Mouse (Mus musculus) embryo, embryonic 11.5 days (tissue): ENCODE measurements at regions not wholly inside any gene's neighbourhood (a gene's known extent, or its start where the extent isn't known, plus 50 kb on each side); places are given as distances from the start of the nearest gene placed in this dataset.

Experiments
- DNase-seq: peaks from one replicate; pipeline ENCODE4 v3.0.0-alpha.2; 2012; ENCODE audit warnings: low read depth, low spot score

DNA sequence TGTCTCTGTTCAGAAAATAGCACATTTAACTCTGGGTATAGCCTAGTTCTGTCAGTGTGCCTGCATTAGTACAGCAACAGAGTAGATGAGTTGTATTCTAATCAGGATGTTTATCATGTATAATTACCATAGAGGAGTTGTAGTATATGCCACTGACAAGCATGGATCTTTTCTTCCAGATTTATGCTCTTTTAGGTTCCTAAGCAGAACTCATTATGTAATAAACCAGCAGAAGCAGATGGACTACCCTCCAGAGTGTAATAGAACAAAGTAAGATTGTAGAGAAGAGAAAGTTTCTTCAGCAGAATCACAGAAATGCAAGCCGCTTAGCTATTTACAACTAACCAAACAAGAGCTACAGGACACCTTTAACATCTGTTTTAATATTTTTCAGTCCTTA is 517.2 kb upstream of the Epha5 start:
- no peak for DNase-seq

DNA sequence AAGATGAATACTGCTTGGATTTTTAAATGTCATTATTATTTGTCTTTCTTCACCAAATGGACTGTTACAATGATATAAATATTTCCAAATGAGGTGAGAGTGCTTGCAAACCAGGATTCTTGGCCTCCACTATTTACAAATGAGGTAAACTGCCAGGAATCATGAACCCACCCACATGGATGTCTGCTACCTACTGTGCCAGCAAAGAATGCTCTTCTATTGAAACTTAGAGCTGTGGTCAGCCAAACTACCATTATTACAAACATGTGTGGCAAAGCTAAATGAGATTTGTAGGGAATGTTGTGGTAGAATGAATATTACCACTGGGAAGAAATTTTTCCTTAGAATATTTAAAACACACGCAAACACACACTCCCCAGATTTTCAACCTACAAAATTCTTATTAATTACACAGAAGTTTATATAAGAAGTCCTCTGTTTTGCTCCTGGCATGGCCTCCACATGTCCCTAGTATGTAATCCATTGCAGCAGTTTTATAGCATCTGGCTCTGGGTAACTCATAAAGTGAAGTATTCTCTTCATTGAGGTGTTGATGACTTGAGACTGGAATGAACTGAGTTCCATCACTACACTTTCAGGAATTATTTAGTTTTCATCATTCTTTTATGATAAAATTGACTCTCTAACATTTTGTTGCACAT is 500.6 kb upstream of the Epha5 start:
- DNase-seq = no peak

DNA sequence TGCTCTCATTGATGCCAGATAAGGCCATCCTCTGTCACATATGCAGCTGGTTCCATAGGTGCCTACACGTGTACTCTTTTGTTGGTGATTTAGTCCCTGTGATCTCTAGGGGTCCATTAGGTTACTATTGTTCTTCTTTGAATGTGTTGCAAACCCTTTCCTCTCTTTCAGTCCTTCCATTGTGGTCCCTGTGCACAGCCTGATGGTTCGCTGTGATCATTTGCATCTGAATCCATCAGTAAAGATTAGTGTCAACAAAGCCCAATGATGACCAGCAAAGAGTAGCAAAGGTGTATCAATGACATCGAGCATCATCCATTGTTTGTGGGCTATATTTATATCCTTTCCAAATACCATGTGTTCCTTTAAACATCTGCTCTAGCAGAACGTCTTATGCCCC is 484.5 kb upstream of the Epha5 start:
- no peak for DNase-seq

DNA sequence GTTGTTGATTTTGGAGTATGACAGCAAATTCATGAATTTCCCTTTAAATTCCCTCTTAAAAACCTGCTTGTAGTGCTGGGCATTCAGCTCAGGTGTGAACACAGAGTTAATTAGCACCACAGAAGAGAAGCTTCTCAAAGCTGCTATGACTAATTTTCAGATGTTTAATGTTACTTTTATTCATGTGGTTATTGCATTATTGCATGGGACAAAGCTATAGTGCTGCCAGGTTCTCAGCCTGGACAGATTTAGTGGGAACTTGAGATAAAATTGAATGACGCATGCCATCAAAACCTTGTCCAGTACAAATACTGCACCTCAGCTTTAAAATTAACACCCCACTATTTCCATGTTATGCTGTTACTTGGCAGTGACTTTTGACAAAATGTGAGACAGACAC is 480.4 kb upstream of the Epha5 start:
- DNase-seq = no peak

DNA sequence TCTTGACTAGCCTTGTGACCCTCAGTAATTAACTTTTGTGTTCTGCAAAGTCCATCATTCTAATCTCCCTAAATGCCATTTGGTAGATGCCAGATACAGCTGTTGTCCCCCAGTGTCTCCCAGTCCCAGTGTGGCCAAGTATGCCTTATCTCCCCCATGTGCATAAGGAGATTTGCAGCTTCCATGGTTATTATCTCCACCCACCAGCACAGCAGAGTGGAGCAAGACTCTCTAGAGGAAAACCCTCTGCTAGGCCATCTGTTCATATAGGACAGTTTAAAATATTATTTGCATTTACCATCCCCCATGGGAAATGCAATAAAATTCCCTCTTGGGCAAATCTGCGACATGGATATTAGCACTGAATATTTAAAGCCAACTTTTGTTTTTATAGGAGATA is 436.4 kb upstream of the Epha5 start:
- DNase-seq = no peak

DNA sequence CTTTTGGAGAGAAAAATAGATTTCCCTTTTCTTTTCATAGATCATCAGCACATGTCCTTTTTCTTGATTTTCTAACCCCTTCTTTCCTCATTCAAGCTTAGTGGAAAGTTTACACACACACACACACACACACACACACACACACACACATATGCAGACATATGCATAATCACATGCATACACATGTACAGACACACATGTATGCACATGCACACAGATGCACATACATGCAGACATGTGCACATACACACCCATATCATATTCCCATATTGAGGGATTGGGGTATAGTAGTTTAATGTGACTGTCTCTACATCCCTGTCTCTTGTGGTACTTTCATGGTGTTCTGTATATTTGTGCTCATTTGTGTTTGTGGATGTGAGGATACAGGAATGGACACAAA is 432.0 kb upstream of the Epha5 start:
- no peak for DNase-seq

DNA sequence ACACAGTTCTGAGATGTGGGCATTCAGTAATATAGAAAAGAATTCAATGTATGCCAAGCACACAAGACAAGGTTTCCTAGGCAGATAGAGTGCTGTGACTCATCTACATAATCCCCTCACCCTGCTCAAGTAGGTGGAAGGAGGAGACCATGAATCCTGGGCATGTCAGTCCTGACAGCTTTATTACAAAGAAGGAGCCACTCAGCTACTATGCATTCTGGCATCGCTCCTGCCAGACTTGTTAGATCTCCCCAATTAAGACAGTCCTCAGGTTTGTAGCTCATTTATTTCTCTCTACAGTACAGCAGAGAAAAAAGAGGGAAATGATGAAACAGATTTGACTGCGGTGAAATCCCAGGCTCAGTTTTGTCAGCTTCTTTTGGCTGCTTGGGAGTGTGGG is 431.6 kb upstream of the Epha5 start:
- DNase-seq = no peak

DNA sequence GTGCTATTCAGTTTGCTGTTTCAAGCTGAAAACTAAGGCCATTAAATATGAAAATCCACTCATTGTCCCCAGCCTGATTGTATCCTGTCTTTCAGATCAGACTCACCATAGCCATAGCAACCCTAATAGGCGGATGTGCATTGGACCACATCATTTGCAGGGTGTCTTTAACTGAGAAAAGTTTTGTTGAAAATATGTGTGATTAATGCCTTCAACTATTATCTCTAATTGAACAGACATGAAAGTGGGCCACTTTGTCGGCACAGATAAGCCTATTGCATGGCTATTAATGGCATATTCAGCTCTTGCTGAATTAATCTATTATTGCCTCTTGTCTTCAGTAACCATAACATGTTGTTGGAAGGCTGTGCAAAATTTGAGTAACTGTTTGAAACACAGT is 394.3 kb upstream of the Epha5 start:
- DNase-seq = peak; percentile 11

DNA sequence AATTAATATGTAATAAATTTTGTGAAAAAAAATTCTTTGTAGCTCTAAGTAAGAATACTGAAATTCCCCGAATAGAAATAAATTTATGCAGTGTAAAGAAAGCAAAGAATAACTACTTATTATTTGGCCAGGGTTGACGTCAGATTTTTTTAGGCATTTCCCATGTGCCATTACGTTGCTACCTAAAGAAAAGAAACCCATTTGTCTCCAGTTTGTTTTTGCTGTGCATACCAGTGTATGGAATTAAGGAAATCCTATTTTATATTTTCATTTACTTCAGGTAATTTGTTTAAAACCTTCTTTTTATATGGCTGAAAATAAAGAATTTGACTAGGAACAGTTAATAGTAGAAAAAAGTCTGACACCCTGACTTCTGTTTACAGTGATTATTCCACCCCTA is 393.7 kb upstream of the Epha5 start:
- no peak for DNase-seq

DNA sequence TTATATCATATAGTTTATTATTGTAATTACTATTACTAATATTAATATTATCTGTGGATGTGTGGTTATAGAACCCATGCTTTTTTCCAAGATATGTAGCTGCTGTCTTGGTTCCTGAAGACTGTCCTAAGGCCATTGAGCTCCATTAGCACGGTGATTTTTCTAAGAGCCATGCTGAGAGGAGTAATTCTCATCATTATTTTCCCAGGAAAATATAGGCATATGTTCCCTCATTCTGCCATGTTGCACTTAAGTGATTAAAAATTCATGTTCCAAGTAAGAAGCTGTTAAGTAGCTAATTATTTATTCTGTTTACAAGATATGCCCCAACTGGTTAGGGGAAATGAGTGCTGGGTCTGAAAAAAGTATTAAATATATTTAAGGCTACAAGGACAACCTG is 345.4 kb upstream of the Epha5 start:
- DNase-seq = no peak

DNA sequence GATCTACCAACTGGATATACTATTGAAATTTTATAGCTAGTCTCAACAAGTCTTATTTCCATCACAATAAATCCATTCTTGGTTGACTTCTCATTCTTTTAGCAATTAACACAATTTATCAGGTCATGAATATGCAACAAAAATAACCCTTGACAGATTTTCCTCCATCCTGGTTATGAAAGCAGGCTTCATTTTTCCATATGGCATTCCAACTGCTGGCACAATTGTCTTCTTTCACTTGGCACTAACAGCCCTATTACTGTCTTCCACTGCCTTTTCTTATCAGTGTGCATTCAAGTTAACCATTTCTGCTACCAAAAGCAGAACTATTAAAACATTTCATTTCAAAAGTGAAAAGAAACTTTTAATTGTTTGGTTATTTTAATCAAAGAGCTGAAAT is 334.9 kb upstream of the Epha5 start:
- no peak for DNase-seq

DNA sequence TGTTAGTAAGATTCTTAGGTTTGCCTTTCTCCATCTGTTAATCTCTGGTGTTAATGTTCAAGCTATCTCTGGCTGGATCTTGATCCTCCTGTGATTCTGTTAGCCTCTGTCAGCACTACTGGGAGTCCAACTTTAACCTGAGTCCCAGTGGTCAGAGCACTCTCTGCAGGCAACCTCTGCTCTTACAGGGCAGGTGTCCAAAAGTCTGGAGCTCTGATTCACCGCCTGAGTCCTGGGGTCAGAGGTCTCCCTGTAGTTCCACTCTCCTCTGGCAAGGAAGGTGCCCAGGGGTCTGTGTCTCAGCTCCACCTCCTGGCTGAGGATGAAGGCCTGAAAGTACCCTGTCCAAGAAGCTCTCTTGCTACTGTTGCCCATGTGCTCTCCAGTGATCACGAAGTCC is 288.3 kb upstream of the Epha5 start:
- DNase-seq = no peak

DNA sequence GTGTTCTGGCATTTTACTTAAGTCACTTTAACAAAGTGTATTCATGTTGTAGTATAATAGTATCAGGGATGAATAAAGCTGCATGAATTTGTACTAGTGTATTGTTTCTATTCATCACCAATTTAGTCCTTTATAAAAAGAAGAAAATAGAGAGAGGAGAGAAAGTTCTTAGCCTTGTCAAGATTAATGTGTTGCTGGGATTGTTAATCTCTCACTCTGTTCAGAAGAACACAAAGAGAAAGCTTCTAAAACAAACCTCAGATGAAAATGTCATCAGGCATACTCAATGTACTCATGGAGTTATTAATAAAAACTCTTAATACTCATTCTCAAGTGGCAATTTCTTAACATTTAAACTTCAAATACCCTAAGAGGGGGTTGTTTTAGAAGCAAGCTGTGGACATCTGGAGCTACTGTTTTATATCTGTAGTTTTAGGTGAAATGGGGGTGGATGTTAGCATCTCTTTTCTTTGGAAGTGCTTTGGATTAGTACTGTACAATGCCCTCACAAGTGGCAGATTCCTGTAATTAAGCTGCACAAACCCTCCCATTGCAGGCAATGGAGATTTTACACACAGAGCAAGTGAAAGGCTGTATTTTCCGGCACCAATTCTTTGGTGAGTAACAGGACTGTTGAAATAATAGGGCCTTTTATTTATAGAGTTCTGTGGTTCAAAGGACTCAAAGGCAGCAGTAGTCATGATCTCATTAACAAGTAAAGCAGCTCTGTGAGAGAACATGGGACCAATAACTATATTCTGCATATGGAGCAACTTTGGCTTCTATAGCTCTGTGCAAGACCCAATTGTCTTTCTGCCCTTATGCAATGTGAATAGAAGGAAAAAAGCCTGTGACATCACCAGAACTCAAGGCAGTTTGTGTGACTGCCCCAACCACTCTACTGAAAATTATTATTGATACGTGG is 273.4 kb upstream of the Epha5 start:
- no peak for DNase-seq

DNA sequence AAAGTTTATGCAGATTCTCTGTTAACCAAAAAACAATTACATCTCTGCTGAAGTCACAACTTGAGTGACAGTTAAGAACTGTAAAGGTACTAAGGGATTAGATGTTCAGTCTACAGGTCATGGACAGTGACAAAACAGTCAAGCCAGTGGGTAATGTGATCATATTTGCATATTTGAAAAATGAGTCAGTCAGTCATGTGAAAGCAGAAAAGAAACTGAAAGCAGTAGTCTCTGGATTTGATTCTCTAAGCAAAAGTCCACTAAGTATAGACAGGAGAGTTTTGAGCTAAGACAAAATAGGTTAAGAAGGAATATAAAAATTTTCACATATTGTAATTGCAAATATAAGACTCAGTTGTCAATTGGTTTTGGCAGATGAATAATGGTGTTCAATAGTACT is 270.4 kb upstream of the Epha5 start:
- no peak for DNase-seq

DNA sequence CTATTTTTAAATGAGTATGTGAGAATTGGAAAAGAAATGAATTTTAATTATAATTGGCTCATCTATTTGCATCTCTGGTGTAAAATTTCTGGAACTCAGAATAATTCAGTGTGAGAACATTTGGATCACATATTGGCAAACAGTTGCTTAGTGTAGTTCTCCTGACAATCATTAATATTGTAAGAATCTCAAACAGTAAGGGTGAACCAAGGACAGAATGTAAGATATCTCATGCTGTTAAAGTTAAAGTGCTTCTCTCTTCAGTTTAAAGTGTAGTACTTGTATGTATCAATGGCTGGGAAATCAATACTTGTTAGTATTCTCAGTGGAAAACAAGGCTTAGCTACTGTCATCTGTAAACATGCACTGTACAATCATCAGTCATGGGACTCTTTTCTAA is 238.0 kb upstream of the Epha5 start:
- DNase-seq = no peak

DNA sequence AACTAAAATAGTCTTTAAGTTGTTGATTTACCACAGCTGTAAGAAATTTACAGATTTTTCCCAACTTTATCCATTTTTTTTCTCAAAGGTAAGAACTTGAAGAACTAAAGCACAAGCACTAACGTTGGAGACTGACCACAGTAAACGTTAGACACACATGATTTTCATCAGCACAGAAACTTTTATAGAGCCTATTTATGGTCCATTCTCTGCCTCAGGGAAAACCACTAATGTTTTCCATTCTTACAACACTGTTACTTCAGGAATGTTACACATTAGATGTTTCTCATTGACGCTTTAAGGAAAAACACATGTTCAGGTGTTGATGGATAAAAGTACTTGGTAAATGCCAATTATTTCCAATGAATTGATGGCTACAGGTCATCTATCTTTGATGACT is 218.3 kb upstream of the Epha5 start:
- peak; percentile 8 for DNase-seq

DNA sequence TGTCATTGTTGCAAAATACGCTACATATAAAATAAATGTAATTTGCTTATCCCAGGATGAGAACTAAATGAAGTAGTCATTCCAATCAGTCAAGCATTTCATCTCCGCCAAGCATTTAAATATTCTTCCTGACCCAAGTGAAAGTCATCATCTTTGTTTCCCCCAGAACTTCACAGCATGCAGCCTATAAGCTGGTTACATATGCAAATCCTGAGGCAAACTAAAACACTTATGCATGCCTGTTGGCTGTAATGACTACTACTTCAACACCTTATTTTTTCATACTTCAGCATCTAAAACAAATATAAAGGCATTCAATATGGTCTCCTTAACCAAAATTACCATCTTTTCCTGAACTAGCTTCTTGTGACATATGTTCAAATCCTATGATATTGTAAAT is 215.7 kb upstream of the Epha5 start:
- DNase-seq = no peak

DNA sequence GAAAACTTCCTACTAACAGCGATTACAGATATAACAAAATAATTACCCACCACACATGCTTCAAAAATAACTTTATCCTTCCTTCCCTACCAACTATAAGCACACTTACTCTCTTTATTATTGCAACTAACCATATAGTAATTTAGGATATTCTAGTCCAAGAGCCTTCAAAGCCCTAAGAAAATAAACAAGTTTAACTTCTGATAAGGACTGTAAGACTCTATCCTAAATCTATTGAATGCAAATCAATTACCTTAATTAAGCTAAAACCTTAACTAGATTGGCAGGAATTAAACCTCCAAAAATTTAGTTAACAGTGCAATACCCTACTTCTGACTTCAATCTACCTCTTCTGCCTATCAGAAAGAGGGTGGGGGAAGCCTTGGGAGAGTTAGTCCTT is 201.0 kb upstream of the Epha5 start:
- no peak for DNase-seq

DNA sequence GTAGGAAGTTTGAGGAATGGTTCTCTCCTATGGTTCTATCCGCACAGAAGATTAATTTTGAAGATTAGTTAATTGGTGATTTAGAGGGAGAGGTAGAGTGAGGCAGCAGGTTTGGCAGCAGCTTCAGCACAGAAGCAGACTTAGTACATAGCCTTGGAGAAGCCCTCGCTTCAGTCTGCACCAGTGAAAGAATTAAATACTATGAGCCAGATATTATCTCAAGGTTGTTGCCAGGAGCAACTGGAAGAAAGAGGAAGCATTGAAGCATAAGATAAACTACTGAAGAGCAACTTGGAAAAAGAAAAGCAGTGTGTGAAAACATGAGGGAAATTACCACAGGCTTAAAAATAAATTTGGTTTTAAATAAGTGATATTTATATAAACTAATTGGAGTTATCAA is 191.5 kb upstream of the Epha5 start:
- DNase-seq = no peak

DNA sequence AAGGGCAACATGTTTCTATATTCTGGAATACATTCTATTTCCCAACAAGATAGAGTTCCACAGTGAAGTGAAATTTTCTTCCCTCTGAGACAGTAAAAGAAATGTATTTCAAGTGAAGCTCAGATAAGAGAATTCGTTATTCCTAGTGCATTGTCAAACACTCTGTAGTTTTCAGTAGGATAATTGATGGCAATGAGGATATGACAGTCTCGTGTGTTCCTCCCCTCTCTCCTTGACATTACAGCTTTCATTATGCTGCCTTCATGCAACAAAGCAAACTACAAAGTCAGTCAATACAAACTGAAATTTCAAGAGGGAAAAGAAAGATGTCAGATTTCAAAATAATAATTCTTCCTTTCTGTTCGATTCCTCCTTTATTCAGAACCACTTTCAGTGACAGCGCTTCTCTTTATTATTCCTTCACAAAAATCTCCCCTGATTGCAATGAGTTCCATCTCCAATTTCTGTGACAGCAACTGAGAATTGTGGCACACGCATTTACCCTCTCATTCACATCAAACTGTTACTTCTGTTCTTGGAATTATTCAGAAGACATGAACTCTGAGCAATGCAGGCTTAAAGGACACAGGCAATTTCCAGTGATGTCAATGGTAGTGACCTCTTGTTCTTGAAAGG is 148.2 kb upstream of the Epha5 start:
- no peak for DNase-seq

DNA sequence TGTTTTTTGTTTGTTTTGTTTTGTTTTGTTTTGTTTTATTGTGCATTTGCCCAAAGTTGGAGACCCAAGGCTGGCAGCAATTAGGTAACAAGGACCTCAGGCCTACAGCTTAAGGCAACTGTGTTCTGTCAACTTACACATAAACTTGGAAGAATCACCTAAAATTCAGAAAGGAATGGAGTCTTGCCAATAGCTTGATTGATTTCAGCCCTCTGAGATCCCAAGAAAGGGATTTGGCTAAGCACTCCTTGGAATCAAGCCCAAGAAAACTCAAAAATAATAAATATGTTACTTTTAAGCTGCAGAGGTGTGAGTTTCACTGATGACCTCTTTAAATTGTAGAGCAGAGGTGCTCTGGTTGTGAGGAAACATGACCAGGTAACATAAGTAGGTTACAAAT is 102.7 kb upstream of the Epha5 start:
- no peak for DNase-seq

DNA sequence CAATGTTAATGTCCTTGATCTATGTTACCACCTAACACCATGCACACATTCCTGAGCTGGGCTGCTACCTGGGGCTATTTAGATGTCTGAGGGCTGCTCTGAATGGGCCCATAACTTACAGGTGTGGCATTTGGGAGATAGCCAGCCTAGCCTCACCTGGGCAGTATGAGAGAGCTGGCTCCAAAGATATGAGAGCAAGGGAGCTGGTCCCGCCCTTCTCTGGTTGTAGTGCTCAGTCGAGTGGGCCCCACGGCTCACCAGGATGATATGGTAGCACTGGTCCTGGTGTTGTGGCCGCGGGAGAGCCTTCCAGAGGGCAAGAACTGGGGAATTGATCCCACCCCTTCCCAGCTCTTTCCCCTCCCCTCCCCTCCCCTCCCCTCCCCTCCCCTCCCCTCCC is 93.0 kb upstream of the Epha5 start:
- DNase-seq = no peak

DNA sequence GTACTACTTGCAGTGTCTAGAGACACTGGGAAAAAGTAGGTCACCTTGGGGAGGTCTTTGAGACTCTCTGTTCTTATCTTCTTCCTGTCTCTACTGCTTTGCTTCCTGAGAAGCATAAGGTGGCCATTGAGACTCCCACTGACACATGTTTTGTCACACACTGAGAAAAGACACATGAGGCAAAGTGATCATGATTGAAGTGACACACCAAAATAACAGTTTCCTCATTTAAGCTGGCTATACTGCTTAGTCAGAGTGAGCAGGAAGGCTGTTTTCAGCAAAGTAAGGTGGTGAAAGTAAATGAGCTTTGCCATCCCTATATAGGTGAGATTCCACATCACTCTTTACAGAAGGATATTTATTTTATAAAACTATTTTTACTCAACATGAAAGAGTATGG is 63.8 kb upstream of the Epha5 start:
- no peak for DNase-seq
